Mouse (Mus musculus): ENCODE results near the gene Lgals1.

DNA sequence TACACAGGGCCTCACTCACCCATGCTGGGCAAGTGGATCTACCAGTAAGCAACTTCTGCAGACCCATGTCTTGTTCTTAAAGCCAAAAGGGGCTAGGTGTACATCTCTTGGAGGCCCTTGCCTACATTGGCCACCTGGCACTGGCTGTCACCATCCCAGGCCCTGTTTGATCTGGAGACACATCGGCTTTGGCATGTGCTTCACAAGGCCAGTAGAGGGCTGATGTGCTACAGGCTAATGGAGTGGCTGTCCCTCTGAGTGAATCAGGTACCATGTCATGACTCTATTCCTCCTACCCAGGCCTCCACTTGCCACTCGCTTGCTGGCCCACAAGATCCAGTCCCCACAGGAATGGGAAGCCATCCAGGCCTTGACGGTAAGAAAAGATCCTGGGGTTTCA, 44.7 kb upstream of the Lgals1 start:
- TF ChIP-seq POLR2A (IDR thresholded peaks at IDR 0.05; ENCODE audit: extremely low read depth, insufficient read depth, low read length) (no peak), CTCF (IDR thresholded peaks at IDR 0.05; ENCODE audit: extremely low read depth, insufficient read depth, low read length) (no peak)

Data from cortical plate, adult 2 months (tissue).